Mouse (Mus musculus) heart, postnatal 10 days (tissue): ENCODE data around the gene Rnd3. TPM values are rescaled to one million over a fixed set of nuclear protein-coding genes. Genes with fewer than 3 reads are reported as not detected.
A peak's percentile ranks its signal among the peaks of the same experiment; 100 is the strongest.

Experiments
- DNase-seq, 2 experiments: peaks; one replicate each; pipeline ENCODE4 v3.0.0; 2021
- intact Hi-C: fragments of 180-260 bp; cut with DNase I; formaldehyde crosslinking; loops from one replicate; pipeline ENCODE4 v1.15.1; 2025
- total RNA-seq, 2 experiments: library from RNA; stranded (reverse); gene quantifications; 2 replicates each; pipeline ENCODE4 v1.2.3; 2021

Rnd3 gene
- 10 to 100 TPM; 24.6 to 28.1 TPM for total RNA-seq

- intact Hi-C loops: loop anchor here (2.0 to 10.0 kb wide), 6 partner anchors 267 to 842 kb away; no protein-coding TSS in a partner anchor
- peak; percentile 97 to 98 for DNase-seq
These were observed at the start of gene Rnd3 for GRCm38 (mm10) chr2:51148975-51149374. Rnd3 (minus strand) TSS chr2:51149111.

- peak; percentile 3 to 9 for DNase-seq
- intact Hi-C loops: no loop called here
These were observed 43.4 kb upstream of the Rnd3 start for GRCm38 (mm10) chr2:51192319-51192718.

GRCm38 (mm10) chr2:51185762-51186161 lies 36.9 kb upstream of the Rnd3 start:
- intact Hi-C loops: no loop called here
- no peak for DNase-seq

GRCm38 (mm10) chr2:51182990-51183389 lies 34.1 kb upstream of the Rnd3 start:
- DNase-seq: no peak

GRCm38 (mm10) chr2:51181376-51181775 lies 32.5 kb upstream of the Rnd3 start:
- DNase-seq: no peak
- intact Hi-C loops: no loop called here

More at GRCm38 (mm10) chr2:51182990-51183389, 34.1 kb upstream of the Rnd3 start:
- intact Hi-C loops: no loop called here

- no peak for DNase-seq
- intact Hi-C loops: no loop called here
These were observed 30.2 kb upstream of the Rnd3 start for GRCm38 (mm10) chr2:51179096-51179495.

- intact Hi-C loops: no loop called here
- no peak for DNase-seq
These were observed 28.7 kb upstream of the Rnd3 start for GRCm38 (mm10) chr2:51177615-51178014.

GRCm38 (mm10) chr2:51175276-51175675 lies 26.4 kb upstream of the Rnd3 start:
- intact Hi-C loops: no loop called here
- peak; percentile 18 to 21 for DNase-seq

- intact Hi-C loops: no loop called here
- DNase-seq: no peak
These were observed 12.2 kb upstream of the Rnd3 start for GRCm38 (mm10) chr2:51161110-51161509.

GRCm38 (mm10) chr2:51148454-51148853 lies 457 bp downstream of the Rnd3 start:
- DNase-seq: peak; percentile 55 to 60
- intact Hi-C loops: loop anchor here (2.0 to 10.0 kb wide), 6 partner anchors 266 to 842 kb away; no protein-coding TSS in a partner anchor

GRCm38 (mm10) chr2:51148065-51148407 lies 875 bp downstream of the Rnd3 start:
- DNase-seq: no peak
- intact Hi-C loops: loop anchor here (2.0 to 10.0 kb wide), 6 partner anchors 266 to 841 kb away; no protein-coding TSS in a partner anchor

- DNase-seq: peak; percentile 90 to 91
- intact Hi-C loops: loop anchor here (2.0 to 10.0 kb wide), 6 partner anchors 265 to 841 kb away; no protein-coding TSS in a partner anchor
These were observed 1.4 kb downstream of the Rnd3 start for GRCm38 (mm10) chr2:51147318-51148064.

- DNase-seq: peak; percentile 89 to 90
- intact Hi-C loops: loop anchor here (5.0 to 10.0 kb wide), 5 partner anchors 265 to 630 kb away; no protein-coding TSS in a partner anchor
These were observed 2.0 kb downstream of the Rnd3 start for GRCm38 (mm10) chr2:51146871-51147317.

- DNase-seq: peak; percentile 79 to 82
- intact Hi-C loops: loop anchor here (5.0 to 10.0 kb wide), 5 partner anchors 264 to 629 kb away; no protein-coding TSS in a partner anchor
These were observed 3.0 kb downstream of the Rnd3 start for GRCm38 (mm10) chr2:51145838-51146470.

GRCm38 (mm10) chr2:51144380-51145120 lies 4.4 kb downstream of the Rnd3 start:
- peak in 1 of 2 experiments; percentile 16 for DNase-seq
- intact Hi-C loops: loop anchor here (5.0 to 10.0 kb wide), 5 partner anchors 262 to 627 kb away; no protein-coding TSS in a partner anchor

GRCm38 (mm10) chr2:51142422-51142821 lies 6.5 kb downstream of the Rnd3 start:
- DNase-seq: no peak
- intact Hi-C loops: loop anchor here (10.0 kb wide), 2 partner anchors 292 to 438 kb away; no protein-coding TSS in a partner anchor

GRCm38 (mm10) chr2:51141345-51141744 lies 7.6 kb downstream of the Rnd3 start:
- intact Hi-C loops: loop anchor here (10.0 kb wide), 2 partner anchors 293 to 437 kb away; no protein-coding TSS in a partner anchor
- no peak for DNase-seq

- peak; percentile 47 to 61 for DNase-seq
- intact Hi-C loops: loop anchor here (10.0 kb wide), 2 partner anchors 294 to 436 kb away; no protein-coding TSS in a partner anchor
These were observed 8.4 kb downstream of the Rnd3 start for GRCm38 (mm10) chr2:51140486-51140885.

- peak in 1 of 2 experiments; percentile 29 for DNase-seq
- intact Hi-C loops: loop anchor here (10.0 kb wide), 2 partner anchors 295 to 435 kb away; no protein-coding TSS in a partner anchor
These were observed 8.9 kb downstream of the Rnd3 start for GRCm38 (mm10) chr2:51139912-51140446.
